Mouse (Mus musculus): ENCODE results near the gene Rhoa. TPM values are rescaled to one million over a fixed set of nuclear protein-coding genes. Genes with fewer than 3 reads are reported as not detected.

Gene Rhoa
- total RNA-seq (2014; rRNA removed; ENCODE audit: low replicate concordance): 167 and 207 TPM in 2 replicates
- 326 and 332 TPM in 2 replicates for polyA plus RNA-seq (2015; fragmentation: Nextera tagmentation; extraction: Ambion mirVana)

GRCm38 (mm10) chr9:108305629-108306520 lies at the start of gene Rhoa, which contains the start of gene Tcta:
Rhoa (plus strand) TSS chr9:108306129.
Tcta (minus strand) TSS chr9:108306160.
- Histone ChIP-seq H3K4me3 (ENCODE audit: low read depth, low read length) (peak within 1 kb of the TSS; percentile 88), H3K4me1 (ENCODE audit: control insufficient read depth, insufficient read depth) (peaks cover 19% of the 10 kb centered on the region), H3K9me3 (replicated peaks; ENCODE audit: control insufficient read depth, low read length) (no peaks in the 10 kb centered on the region), H3K27ac (ENCODE audit: low read depth) (peak within 1 kb of the TSS; percentile 99), H3K27me3 (ENCODE audit: control insufficient read depth, insufficient read depth, low read length) (no peaks in the 10 kb centered on the region), H3K9ac (replicated peaks; ENCODE audit: low read depth, low read length) (peak within 1 kb of the TSS; percentile 93), H3K36me3 (replicated peaks; ENCODE audit: control insufficient read depth, insufficient read depth, low read length) (peaks cover 23% of the 10 kb centered on the region), H3K4me2 (ENCODE audit: low read depth, low read length) (peak within 1 kb of the TSS; percentile 93)
- TF ChIP-seq CTCF (IDR thresholded peaks at IDR 0.05; ENCODE audit: low read depth): no peak; the same call in 1 of the 2 replicates
- no peak; the same call in 1 of the 2 replicates for TF ChIP-seq EP300 (IDR thresholded peaks at IDR 0.05; ENCODE audit: low read depth)
- peak; percentile 100 for DNase-seq (ENCODE audit: low spot score)
- WGBS: under 1% methylated on average over 70 of the region's 81 CpGs
- ATAC-seq (ENCODE audit: insufficient read depth, low read depth): peak; percentile 93

GRCm38 (mm10) chr9:108260526-108260925 lies 45.4 kb upstream of the Rhoa start:
- ATAC-seq (ENCODE audit: insufficient read depth, low read depth): no peak
- 39% methylated on average over 4 of the region's 4 CpGs for WGBS
- Histone ChIP-seq H3K9ac (replicated peaks; ENCODE audit: low read depth, low read length) (no peak overlapping the region), H3K4me3 (ENCODE audit: low read depth, low read length) (no peak overlapping the region), H3K27ac (ENCODE audit: low read depth) (peak overlapping the region; percentile 46), H3K27me3 (ENCODE audit: control insufficient read depth, insufficient read depth, low read length) (no peaks in the 10 kb centered on the region), H3K4me1 (ENCODE audit: control insufficient read depth, insufficient read depth) (peaks cover 25% of the 10 kb centered on the region), H3K4me2 (ENCODE audit: low read depth, low read length) (peak overlapping the region; percentile 14; the same call in 1 of the 2 replicates), H3K36me3 (replicated peaks; ENCODE audit: control insufficient read depth, insufficient read depth, low read length) (no peaks in the 10 kb centered on the region; the same call in 1 of the 2 replicates), H3K9me3 (replicated peaks; ENCODE audit: control insufficient read depth, low read length) (no peaks in the 10 kb centered on the region)
- DNase-seq (ENCODE audit: low spot score): no peak
- TF ChIP-seq EP300 (IDR thresholded peaks at IDR 0.05; ENCODE audit: low read depth) (no peak), CTCF (IDR thresholded peaks at IDR 0.05; ENCODE audit: low read depth) (no peak)

- DNase-seq (ENCODE audit: low spot score) (no peak), ATAC-seq (ENCODE audit: insufficient read depth, low read depth) (no peak)
- peak overlapping the region; percentile 87 for H3K4me3 ChIP-seq (ENCODE audit: low read depth, low read length)
- H3K9me3 ChIP-seq (replicated peaks; ENCODE audit: control insufficient read depth, low read length): no peaks in the 10 kb centered on the region
- H3K27ac ChIP-seq (ENCODE audit: low read depth): peak overlapping the region; percentile 100
- H3K9ac ChIP-seq (replicated peaks; ENCODE audit: low read depth, low read length): peak overlapping the region; percentile 93; the same call in 1 of the 2 replicates
- H3K4me2 ChIP-seq (ENCODE audit: low read depth, low read length): peak overlapping the region; percentile 92
- H3K36me3 ChIP-seq (replicated peaks; ENCODE audit: control insufficient read depth, insufficient read depth, low read length): no peaks in the 10 kb centered on the region; the same call in 1 of the 2 replicates
- no peaks in the 10 kb centered on the region for H3K27me3 ChIP-seq (ENCODE audit: control insufficient read depth, insufficient read depth, low read length)
- WGBS: 26% methylated on average over 7 of the region's 7 CpGs
- peaks cover 25% of the 10 kb centered on the region for H3K4me1 ChIP-seq (ENCODE audit: control insufficient read depth, insufficient read depth)
- no peak for TF ChIP-seq CTCF (IDR thresholded peaks at IDR 0.05; ENCODE audit: low read depth)
- no peak for TF ChIP-seq EP300 (IDR thresholded peaks at IDR 0.05; ENCODE audit: low read depth)
These were observed 44.1 kb upstream of the Rhoa start for GRCm38 (mm10) chr9:108261865-108262264.

GRCm38 (mm10) chr9:108262494-108263049 lies 43.4 kb upstream of the Rhoa start:
- DNase-seq (ENCODE audit: low spot score): peak; percentile 52
- TF ChIP-seq EP300 (IDR thresholded peaks at IDR 0.05; ENCODE audit: low read depth) (no peak), CTCF (IDR thresholded peaks at IDR 0.05; ENCODE audit: low read depth) (no peak)
- Histone ChIP-seq H3K4me2 (ENCODE audit: low read depth, low read length) (peak overlapping the region; percentile 92), H3K27me3 (ENCODE audit: control insufficient read depth, insufficient read depth, low read length) (no peaks in the 10 kb centered on the region), H3K9me3 (replicated peaks; ENCODE audit: control insufficient read depth, low read length) (no peaks in the 10 kb centered on the region), H3K4me3 (ENCODE audit: low read depth, low read length) (peak overlapping the region; percentile 87), H3K36me3 (replicated peaks; ENCODE audit: control insufficient read depth, insufficient read depth, low read length) (no peaks in the 10 kb centered on the region; the same call in 1 of the 2 replicates), H3K4me1 (ENCODE audit: control insufficient read depth, insufficient read depth) (peaks cover 29% of the 10 kb centered on the region), H3K9ac (replicated peaks; ENCODE audit: low read depth, low read length) (peak overlapping the region; percentile 93), H3K27ac (ENCODE audit: low read depth) (peak overlapping the region; percentile 100)
- WGBS: 18% methylated on average over 11 of the region's 11 CpGs
- ATAC-seq (ENCODE audit: insufficient read depth, low read depth): no peak

GRCm38 (mm10) chr9:108263131-108263681 lies 42.7 kb upstream of the Rhoa start:
- Histone ChIP-seq H3K4me3 (ENCODE audit: low read depth, low read length) (peak overlapping the region; percentile 87), H3K4me2 (ENCODE audit: low read depth, low read length) (peak overlapping the region; percentile 92), H3K27me3 (ENCODE audit: control insufficient read depth, insufficient read depth, low read length) (no peaks in the 10 kb centered on the region), H3K36me3 (replicated peaks; ENCODE audit: control insufficient read depth, insufficient read depth, low read length) (no peaks in the 10 kb centered on the region), H3K27ac (ENCODE audit: low read depth) (peak overlapping the region; percentile 100), H3K9me3 (replicated peaks; ENCODE audit: control insufficient read depth, low read length) (no peaks in the 10 kb centered on the region), H3K9ac (replicated peaks; ENCODE audit: low read depth, low read length) (peak overlapping the region; percentile 93), H3K4me1 (ENCODE audit: control insufficient read depth, insufficient read depth) (peaks cover 35% of the 10 kb centered on the region)
- under 1% methylated on average over 57 of the region's 62 CpGs for WGBS
- TF ChIP-seq CTCF (IDR thresholded peaks at IDR 0.05; ENCODE audit: low read depth) (no peak), EP300 (IDR thresholded peaks at IDR 0.05; ENCODE audit: low read depth) (no peak)
- ATAC-seq (ENCODE audit: insufficient read depth, low read depth) (peak; percentile 25), DNase-seq (ENCODE audit: low spot score) (no peak)

Data from heart, postnatal 0 days (tissue).